Mouse (Mus musculus) cerebellum, adult 11-12 months (tissue): Measurements from ENCODE around the gene Spef2.

Experiments
- DNase-seq: peaks from one replicate; pipeline ENCODE4 v3.0.0; 2022

The Spef2 gene

DNA sequence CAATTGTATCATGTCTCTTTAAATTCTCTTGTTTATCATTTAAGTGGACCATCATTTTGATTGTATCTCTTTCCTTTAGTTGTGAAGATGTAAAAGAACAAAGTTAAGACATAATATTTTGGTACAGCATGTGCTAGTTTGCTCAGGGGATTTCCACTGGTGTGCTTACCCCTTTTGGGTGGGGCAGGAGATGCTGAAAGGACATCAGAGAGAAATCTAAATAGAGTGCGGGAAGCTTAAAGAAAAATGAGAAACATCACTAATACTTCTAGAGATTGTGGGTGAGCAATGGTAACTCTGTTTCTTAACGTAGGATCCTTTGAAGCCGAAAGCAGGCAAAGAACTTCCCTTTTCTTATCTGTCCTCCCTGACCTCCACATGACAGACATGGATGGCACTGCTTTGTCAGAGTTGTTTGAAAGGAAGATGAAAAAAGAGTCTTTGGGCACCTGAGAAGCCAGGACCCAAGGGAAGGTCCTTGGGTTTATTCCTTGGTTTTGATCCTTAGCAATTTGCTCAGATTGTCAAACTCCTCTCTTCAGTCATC is 215.2 kb downstream of the Spef2 start:
- no peak for DNase-seq

- DNase-seq = no peak
Measured at GRCm38 (mm10) chr15:9530076-9530475, 218.6 kb downstream of the Spef2 start, which contains the start of gene Il7r. Gene Il7r, minus strand, starts transcription at chr15:9530176.

GRCm38 (mm10) chr15:9529646-9530045 is 219.0 kb downstream of the Spef2 start:
- no peak for DNase-seq
